Mouse (Mus musculus): ENCODE measurements around the gene Nfkb1.

Gene Nfkb1

DNA sequence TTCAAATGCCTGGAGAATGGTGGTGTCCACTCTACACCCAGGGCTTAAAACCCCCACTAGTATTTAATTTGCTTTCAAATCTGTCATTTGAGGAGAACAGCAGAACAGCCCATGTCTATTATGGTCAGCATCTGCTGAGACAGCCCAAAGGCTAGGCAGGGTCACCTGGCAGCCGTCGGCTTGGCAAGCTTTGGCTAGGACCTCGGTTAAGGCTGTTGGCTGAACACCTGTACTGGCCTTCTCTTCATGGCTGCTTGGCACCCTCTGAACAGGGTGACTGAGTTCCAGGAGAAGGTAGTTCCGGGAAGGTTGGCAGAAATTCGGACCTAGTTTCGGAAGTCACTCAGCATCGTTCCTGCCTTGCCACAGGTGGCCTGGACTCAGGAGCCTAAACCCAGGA lies 109.1 kb downstream of the Nfkb1 start:
- DNase-seq, result peak; percentile 28 to 33

DNA sequence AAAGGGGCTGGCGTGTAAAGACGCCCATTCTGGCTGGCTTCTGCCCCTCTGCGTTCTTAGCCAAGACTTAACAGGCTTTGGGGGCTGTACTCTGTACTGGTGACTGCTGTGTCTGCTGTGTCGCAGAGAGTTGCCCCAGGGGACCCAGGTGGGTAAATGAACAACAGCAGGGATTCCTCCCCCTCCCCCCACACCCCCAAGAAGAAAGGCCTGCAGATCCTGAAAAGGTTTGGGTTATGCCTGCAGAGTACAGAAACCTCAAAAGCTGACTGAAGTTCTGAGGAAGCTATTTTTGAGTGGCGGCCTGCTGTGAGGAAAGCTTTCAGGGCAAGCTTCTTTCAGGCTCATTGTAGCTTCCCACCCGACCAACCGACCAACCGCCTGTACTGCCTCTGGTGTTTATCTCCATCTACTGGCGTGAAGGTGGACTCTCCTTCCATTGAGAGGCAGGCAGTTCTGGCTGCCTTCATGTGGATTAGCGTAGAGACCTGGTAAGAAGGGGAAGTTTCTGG lies 109.7 kb downstream of the Nfkb1 start:
- DNase-seq, result peak; percentile 64 to 67

DNA sequence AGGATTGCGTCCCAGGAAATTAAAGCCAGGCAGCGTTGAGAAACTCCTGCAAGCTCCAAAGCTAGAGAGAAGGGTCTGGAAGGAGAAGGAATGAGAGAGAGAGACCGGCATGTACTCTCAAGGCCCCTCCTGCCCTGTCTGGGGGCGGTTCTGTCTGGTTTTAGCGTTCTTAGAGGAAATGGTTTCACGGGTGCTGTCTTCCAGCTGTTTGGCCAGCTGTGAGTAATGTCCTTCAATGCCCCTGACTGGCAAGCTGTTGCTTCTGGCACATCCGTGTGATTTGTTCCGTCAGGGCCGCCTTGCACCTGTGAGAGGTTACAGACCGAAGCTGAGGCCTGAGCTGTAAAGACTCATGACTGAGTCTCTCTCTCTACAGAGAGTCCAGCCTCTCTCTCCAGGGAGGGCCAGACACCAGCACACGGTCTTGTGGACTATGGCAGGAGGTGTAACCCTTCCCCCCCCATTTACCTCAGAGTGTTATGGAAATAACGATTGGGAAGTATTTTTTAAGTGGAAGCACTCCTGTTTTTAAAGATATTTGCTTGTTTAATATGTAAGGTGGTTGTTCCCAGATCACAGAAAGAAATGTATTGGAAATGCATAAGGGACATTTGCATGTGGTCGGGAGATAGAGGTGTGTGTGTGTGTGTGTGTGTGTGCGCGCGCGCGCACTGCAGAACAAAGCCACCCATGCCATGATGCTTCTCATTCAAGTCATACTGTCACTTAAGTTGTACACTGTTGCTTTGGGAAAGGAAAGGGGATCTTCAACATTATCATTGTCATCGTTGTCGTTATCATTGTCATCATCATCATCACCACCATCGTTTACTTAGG lies 110.7 kb downstream of the Nfkb1 start:
- no peak for DNase-seq

DNA sequence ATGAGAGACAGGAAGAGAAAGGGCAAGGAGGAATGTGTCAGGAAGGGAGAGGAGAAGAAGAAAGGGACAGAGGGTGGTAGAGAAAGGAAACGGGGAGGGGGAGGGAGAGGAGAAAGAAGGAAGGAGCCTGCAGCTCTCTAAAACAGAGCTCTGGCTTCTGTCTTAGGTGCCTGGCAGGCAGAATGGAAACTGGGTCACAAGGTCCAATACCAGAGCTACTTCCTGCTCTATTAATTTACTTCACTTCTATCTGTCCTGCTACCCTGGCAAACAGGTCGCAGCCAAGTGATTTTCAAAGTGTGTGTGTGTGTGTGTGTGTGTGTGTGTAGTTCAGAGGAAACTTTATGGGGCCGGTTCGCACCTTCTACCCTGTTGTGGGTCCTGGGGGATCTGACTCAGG lies 112.2 kb downstream of the Nfkb1 start:
- peak in 1 of 2 experiments; percentile 14 for DNase-seq

GRCm38 (mm10) chr3:135578588-135579140 lies 112.7 kb downstream of the Nfkb1 start:
- DNase-seq, result peak; percentile 48 to 51

DNA sequence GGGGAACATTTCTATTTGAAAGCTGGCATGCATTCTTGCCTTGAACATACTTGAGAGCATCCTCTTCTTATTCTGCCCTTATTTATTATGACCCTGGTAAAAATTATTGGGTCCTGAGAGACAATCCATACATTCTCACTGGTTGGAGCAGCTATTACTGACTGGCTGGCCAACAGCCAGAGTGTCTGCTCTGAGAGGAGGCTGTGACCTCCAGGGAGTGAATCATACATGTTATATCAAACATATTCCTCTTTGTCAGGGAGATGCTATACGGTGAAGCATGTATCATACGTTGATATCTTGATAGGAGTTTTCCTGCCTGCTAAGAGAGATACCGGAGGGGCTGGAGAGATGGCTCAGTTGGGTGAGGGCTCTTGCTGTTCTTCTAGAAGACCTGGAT lies 116.2 kb downstream of the Nfkb1 start:
- peak in 1 of 2 experiments; percentile 21 for DNase-seq

GRCm38 (mm10) chr3:135573051-135573450 lies 118.3 kb downstream of the Nfkb1 start:
- DNase-seq, result no peak

DNA sequence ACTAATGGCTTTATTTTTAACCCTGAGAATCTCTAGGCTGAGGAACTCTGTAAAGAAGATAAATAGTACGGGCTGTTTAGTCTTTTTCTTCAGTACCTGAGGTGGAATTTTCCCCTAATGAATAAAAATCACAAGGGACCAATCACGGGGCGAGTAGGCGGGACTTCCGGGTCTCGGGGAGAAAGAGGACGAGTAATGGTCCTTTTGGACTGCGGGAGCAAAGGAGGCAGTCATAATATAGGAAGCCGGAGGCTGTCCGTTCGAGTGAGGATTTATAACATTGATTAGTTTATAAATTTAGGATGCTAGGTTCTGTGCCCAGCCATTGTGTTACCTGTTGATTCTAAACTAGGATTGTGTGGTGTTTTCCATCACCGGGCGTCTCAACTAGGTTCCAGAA lies 119.8 kb downstream of the Nfkb1 start:
- no peak for DNase-seq

GRCm38 (mm10) chr3:135568633-135569032 lies 122.7 kb downstream of the Nfkb1 start:
- DNase-seq, result no peak

DNA sequence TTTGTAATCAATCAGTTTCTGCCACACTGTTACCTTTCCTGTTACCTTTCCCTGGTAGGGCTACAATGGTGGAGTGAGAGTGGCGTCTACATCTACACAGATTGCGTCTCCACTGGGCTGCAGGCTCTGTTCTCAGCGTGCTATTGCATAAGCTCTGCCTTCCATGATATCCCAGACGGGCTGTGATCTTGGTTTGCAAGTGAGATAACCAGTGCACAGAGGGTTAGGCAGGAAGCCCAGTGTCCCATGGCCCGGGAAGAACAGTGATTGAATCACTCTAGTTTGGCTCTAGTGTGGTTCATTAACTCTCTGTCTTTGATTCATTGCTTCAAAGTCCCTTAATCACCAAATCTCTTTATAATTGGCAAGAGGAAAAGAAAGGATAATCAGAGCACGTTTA lies 123.5 kb downstream of the Nfkb1 start:
- no peak for DNase-seq

DNA sequence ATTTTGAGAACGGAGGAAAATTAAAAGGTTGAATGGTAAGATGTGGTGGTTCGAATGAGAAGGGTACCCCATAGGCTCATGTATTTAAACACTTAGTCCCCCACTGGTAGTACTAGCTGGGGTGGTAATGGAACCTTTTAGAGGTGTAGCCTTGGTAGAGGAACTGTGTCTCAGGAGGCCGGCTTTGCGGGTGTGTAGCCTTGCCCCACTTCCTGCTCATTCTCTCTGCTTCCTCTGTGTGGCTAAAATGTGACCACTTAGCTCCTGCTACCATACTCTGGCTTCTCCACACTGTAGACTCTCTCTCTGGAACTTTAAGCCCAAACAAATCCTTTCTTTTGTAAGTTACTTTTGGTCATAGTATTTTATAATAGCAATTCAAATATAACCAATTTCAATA lies 126.0 kb downstream of the Nfkb1 start:
- DNase-seq, result no peak

- no peak for DNase-seq
Measured at GRCm38 (mm10) chr3:135564706-135565105, 126.6 kb downstream of the Nfkb1 start.

GRCm38 (mm10) chr3:135563163-135563689 lies 128.1 kb downstream of the Nfkb1 start:
- no peak for DNase-seq

DNA sequence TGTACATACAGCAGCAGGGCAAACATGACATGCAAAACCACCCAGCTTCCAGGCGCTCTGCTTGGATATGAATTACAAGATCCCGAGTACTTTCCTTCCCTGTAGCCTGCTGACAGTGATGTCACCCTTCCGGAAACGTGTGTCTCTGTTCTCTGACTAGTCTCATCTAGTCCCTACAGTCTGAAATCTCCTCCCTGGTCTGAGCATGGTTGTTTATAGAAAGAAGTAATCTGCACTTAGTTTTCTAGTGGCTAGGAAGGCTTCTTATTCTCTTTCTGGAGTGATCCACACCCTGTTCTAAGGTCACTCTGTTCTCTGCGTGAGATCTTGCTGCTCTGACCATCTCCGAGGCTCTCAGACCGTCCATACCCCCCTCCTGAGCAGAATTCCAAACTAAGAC lies 129.3 kb downstream of the Nfkb1 start:
- DNase-seq, result no peak

DNA sequence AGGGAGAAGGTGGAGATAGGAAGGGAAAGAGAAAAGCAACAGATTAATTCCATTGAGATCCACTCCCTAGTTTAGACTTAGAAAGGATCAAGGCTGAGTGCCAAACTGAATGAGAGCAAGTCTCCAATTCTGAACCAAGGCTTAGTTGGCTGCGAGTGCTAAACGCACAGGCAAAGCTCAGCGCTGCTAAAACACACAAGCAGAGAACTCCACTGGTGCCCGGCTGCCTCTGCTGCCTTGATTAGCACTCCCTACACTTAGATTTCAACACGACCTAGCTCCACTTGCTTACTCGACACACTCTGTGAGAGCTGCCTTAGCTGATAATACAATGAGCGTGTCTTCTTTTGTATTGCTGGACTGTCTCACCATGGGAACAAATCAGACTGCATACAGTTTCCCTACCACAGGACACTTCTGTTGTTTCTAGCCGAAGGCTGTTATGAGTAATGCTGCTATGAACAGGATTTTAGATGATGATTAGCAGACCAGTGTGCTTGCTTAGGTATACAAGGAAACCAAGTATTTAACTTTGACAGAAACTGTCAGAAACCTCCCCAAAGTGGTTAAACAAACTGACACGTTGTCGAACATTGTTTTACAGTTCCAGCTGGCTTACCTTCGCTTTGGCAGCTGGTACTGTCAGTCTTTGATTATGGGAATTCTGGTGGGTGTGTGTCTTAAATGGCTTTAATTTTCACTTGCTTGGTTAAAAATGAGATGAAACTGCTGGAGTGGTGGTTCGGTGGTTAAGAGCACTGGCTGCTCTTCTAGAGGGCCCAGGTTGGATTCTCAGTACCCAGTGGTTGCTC lies 134.3 kb downstream of the Nfkb1 start:
- no peak for DNase-seq

- peak in 1 of 2 experiments; percentile 5 for DNase-seq
Measured at GRCm38 (mm10) chr3:135556052-135556587, 135.2 kb downstream of the Nfkb1 start.

DNA sequence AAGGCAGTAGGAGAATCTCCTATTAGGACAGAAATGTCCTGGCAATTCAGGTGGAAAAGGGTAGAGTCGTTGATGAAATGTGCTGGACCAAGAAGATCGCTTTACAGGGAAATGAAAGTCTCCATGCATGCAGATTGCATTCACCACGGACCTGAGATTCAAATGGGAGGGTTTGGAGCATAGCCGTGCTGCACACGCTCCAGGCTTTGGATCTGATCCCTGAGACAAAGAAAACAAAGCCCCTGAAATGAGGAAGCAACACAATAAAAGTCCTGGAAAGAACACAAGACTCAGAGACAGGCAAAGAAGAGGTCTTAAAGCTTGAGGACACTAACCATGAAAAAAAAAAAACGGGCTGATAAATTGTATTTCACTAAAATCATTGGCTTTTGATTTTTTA lies 136.2 kb downstream of the Nfkb1 start:
- no peak for DNase-seq

DNA sequence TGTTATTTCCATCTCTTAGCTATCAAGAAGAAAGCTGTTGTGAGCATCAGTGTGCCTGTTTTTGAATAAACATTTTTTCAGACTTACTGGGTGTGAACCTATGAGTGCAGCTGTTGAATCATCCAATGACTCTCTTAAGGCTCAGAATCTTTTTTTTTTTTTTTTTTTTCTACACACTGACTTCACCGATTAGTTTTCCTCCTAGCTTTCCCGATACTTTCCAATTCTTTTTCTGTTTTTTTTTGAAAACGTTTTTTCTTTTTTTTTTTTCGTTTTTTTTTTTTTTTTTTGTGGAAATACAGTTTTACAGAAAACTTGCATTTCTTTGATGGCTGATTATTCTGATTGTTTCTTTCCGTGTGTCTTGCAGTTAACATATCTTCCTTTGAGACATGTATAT lies 138.5 kb downstream of the Nfkb1 start:
- DNase-seq, result no peak

GRCm38 (mm10) chr3:135547298-135547697 lies 144.0 kb downstream of the Nfkb1 start:
- no peak for DNase-seq

DNA sequence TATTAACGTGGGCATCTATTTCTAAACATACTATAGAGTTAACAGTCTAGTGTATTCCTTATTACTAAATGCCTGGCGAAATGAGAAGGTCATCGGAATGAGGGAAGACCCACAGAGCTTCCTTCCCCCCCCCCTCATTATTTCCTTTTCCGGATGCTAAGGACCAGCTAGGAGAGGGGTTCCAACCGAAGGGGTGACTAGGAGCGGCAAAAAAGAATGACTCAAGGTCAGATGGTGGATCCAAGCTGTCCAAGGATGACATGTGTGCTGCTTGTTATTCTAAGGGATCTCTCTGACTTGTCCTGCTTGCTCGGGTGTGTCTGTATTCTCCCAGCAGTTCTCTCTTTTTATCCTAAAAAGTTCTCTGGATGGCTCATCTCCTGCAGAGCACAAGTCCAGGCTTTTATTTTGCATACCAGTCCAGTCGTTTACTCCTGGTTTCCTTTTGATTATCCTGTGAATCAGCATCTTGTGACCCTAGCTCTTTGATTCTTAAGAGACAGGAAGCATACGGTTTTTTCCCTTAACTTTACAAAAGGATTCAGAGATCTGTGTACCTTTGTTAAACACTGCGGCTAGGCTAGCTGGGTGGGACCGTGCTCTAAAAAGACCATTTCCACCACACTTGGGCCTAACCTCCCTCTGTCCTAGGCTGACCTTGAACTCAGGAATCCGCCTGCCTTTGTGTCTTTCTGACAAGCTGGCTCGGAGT lies 145.0 kb downstream of the Nfkb1 start:
- no peak for DNase-seq
